Mouse (Mus musculus) E14TG2a.4 (cell line): Measurements from ENCODE around the gene Klhl36.

Experiments
- CTCF ChIP-seq: conservative IDR thresholded peaks from 2 replicates; pipeline ENCODE4 v1.5.1; 2014; ENCODE audit warnings: low read length
- NANOG ChIP-seq: IDR thresholded peaks from 2 replicates; pipeline ENCODE4 v1.6.1; 2014; ENCODE audit warnings: borderline replicate concordance, low read length, mixed read lengths
- POU5F1 ChIP-seq: IDR thresholded peaks from 2 replicates; pipeline ENCODE4 v1.6.1; 2014; ENCODE audit warnings: low read length, borderline replicate concordance

GRCm38 (mm10) chr8:119829015-119829414 is 33.1 kb upstream of the Klhl36 start:
- TF ChIP-seq CTCF (no peak), NANOG (no peak), POU5F1 (no peak)
